Mouse (Mus musculus) C2C12 (cell line): ENCODE measurements around the gene Apoc3. TPM values are rescaled to one million over a fixed set of nuclear protein-coding genes. Genes with fewer than 3 reads are reported as not detected.

Experiments used
- H3K27me3 ChIP-seq: one replicate; pipeline ENCODE4 v1.6.1; 2011; ENCODE audit not compliant: control insufficient read depth, insufficient read depth, insufficient read length
- H3K36me3 ChIP-seq: one replicate; pipeline ENCODE4 v1.6.1; 2011; ENCODE audit not compliant: control insufficient read depth, insufficient read depth
- H3K4me3 ChIP-seq: one replicate; pipeline ENCODE4 v1.5.1; 2011; ENCODE audit warnings: mild to moderate bottlenecking, control low read depth; ENCODE audit not compliant: poor library complexity, insufficient read depth, severe bottlenecking
- H3K79me2 ChIP-seq: one replicate; pipeline ENCODE4 v1.6.1; 2011; ENCODE audit not compliant: control insufficient read depth, insufficient read depth
- H3K79me3 ChIP-seq: one replicate; pipeline ENCODE4 v1.6.1; 2011; ENCODE audit warnings: low read depth, control low read depth
- H3ac ChIP-seq: one replicate; pipeline ENCODE3; 2011; ENCODE audit warnings: low read depth; ENCODE audit not compliant: control insufficient read depth, insufficient read length
- CEBPB ChIP-seq: IDR thresholded peaks from one replicate; pipeline ENCODE4 v1.6.1; 2011; ENCODE audit warnings: low read depth, mild to moderate bottlenecking, control low read depth, moderate library complexity
- CTCF ChIP-seq: IDR thresholded peaks from one replicate; pipeline ENCODE4 v1.5.1; 2011; ENCODE audit not compliant: control insufficient read depth, insufficient read depth, insufficient read length
- FOSL1 ChIP-seq: IDR thresholded peaks from one replicate; pipeline ENCODE4 v1.8.0; 2011; ENCODE audit warnings: mild to moderate bottlenecking, low read length; ENCODE audit not compliant: poor library complexity, insufficient read depth, severe bottlenecking
- MAX ChIP-seq: IDR thresholded peaks from one replicate; pipeline ENCODE4 v1.6.1; 2011; ENCODE audit warnings: mild to moderate bottlenecking, control low read depth
- MYOD1 ChIP-seq: IDR thresholded peaks from one replicate; pipeline ENCODE4 v1.6.1; 2011; ENCODE audit warnings: low read depth; ENCODE audit not compliant: control insufficient read depth, insufficient read length
- MYOG ChIP-seq: IDR thresholded peaks from one replicate; pipeline ENCODE4 v1.6.1; 2011; ENCODE audit not compliant: control insufficient read depth, insufficient read length; ENCODE audit errors: extremely low read depth
- USF1 ChIP-seq: IDR thresholded peaks from one replicate; pipeline ENCODE4 v1.6.1; 2011; ENCODE audit warnings: low read depth, mild to moderate bottlenecking, control low read depth, moderate library complexity
- long read RNA-seq, 2 experiments: library from polyadenylated mRNA; unstranded; transcript quantifications; one replicate each; pipeline ENCODE4 v2.0.0; 2019 to 2020
- polyA plus RNA-seq: library from polyadenylated mRNA; unstranded; fragments of >200 nt; fragmentation: generic; extraction: Trizol; gene quantifications from one replicate; pipeline ENCODE4 v1.2.1, GENCODE M21; 2012; ENCODE audit warnings: missing spikeins

The Apoc3 gene
- polyA plus RNA-seq = not detected
- long read RNA-seq, experiment 1 = 0 reads
- long read RNA-seq, experiment 2 = 0 reads

GRCm38 (mm10) chr9:46235596-46235648, at the start of gene Apoc3:
Gene Apoc3 (minus strand): TSS chr9:46235636.
- TF ChIP-seq MAX = no peak
- no peak for TF ChIP-seq FOSL1
- TF ChIP-seq CTCF = no peak
- no peak for TF ChIP-seq CEBPB
- TF ChIP-seq USF1 = no peak
- TF ChIP-seq MYOG = no peak
- Histone ChIP-seq H3K79me2 (no peaks in the 10 kb centered on the region), H3K36me3 (no peaks in the 10 kb centered on the region), H3K79me3 (no peaks in the 10 kb centered on the region), H3K4me3 (no peak within 1 kb of the TSS), H3K27me3 (peaks cover 43% of the 10 kb centered on the region), H3ac (no peak within 1 kb of the TSS)

DNA sequence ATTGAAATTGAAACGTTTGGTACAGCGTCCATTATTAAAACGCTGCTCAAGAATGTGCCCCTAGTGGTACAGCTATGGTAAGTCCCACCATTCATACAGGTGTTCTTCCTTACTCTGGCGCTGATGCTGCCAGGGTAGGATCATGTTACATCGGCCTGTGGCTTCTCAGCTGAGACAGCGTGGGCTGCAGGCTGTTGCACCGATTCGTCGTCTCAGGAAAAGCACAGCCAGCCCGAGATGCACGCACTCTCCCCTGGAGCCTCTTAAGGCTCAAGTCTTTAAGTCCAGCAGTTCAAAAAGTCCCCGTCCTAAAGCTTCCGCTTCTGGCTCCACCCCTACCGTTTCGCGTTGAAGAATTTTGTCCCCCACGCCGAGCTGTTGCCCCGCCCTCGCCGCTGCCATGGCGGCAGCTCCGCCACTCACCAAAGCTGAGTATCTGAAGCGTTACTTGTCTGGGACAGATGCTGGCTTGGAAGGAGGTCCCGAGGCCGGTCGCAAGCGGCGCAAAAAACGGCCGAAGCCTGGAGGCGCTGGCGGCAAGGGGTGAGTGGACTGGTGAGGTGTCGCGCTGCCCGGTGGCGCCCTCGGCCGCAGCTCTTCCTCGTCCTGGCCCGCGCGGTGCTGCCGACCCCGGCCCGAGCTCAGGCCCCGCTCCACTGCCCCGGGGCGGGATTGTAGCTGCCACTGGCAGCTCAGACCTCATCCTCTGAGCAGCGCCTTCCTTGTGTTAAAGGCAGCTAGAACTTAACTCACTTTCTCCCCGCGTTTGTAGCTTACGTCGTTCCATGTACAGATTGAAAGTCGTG, 47.4 kb upstream of the Apoc3 start, which contains the start of gene Bud13:
Bud13 (plus strand) TSS at position 378 of the 806 bp plus-strand sequence.
- Histone ChIP-seq H3K27me3 (no peaks in the 10 kb centered on the region), H3K79me2 (peaks cover 21% of the 10 kb centered on the region), H3ac (peak within 1 kb of the TSS; percentile 97), H3K36me3 (peaks cover 49% of the 10 kb centered on the region), H3K79me3 (peaks cover 11% of the 10 kb centered on the region), H3K4me3 (peak within 1 kb of the TSS; percentile 71)
- TF ChIP-seq CEBPB (no peak), CTCF (peak; percentile 4), MYOD1 (no peak), USF1 (no peak), MAX (no peak), FOSL1 (no peak)

- TF ChIP-seq FOSL1 (no peak), MAX (peak; percentile 58)
- no peak overlapping the region for H3ac ChIP-seq
- H3K27me3 ChIP-seq = peaks cover 15% of the 10 kb centered on the region
- H3K79me3 ChIP-seq = peaks cover 16% of the 10 kb centered on the region
- H3K4me3 ChIP-seq = no peak overlapping the region
- H3K79me2 ChIP-seq = peaks cover 42% of the 10 kb centered on the region
- peaks cover 47% of the 10 kb centered on the region for H3K36me3 ChIP-seq
Observed at GRCm38 (mm10) chr9:46274494-46274893, 39.1 kb upstream of the Apoc3 start.

DNA sequence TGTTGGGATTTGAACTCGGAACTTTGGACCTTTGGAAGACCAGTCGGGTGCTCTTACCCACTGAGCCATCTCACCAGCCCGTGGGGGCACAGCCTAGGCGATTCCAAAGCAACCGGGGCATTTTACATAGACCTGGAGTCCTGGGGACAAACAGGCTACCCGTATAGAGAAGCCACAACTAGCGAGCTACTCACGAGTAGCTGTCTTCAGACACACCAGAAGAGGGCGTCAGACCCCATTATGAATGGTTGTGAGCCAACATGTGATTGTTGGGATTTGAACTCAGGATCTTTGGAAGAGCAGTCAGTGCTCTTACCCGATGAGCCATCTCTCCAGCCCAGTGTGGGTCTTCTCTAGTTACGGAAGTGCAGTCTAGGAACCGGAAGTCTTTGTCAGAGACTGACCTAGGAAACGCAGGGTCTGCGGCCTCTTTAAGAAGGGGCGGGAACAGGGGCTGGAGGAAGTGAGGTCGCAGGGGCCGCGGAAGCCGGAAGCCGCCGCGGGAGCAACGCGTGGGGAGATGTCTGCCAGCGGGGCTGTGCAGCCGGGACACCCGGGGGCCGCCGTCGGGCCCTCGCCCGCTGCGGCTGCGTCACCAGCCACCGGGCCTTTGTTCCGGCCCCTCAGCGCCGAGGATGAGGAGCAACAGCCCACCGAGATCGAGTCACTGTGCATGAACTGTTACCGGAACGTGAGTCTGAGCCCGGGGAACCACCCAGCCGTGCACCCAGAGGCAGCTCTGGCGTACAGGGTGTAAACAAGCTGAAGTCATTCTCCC, 37.4 kb upstream of the Apoc3 start, which contains the start of gene Zpr1:
Zpr1 (plus strand) TSS at position 388 of the 778 bp plus-strand sequence.
- Histone ChIP-seq H3ac (peak within 1 kb of the TSS; percentile 85), H3K79me2 (peaks cover 42% of the 10 kb centered on the region), H3K79me3 (peaks cover 16% of the 10 kb centered on the region), H3K36me3 (peaks cover 33% of the 10 kb centered on the region), H3K27me3 (peaks cover 29% of the 10 kb centered on the region), H3K4me3 (peak within 1 kb of the TSS; percentile 85)
- TF ChIP-seq CTCF (no peak), MAX (peak; percentile 60)

DNA sequence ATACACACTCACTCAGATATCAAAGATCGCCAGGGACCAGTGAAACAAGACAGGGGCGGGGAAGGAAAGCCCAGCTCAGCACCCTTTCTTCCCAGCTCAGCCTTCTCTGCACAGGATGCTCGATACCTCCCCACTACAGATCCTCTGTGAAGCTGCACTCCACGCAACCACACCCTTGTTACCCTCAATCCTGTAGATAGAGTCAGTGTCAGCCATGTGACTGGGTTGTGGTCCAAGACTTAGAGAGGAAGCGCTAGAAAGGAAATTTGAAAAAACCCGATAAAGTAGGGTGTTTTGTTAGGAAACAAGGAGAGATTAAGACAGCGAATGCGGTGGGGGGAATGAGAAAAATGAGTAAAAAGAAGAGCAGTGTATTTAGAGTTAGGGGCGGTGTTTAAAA, 36.6 kb upstream of the Apoc3 start:
- H3ac ChIP-seq = no peak overlapping the region
- peaks cover 25% of the 10 kb centered on the region for H3K36me3 ChIP-seq
- H3K79me2 ChIP-seq = peaks cover 42% of the 10 kb centered on the region
- TF ChIP-seq FOSL1 (no peak), MYOG (no peak), CEBPB (no peak), USF1 (no peak), CTCF (no peak), MAX (no peak), MYOD1 (no peak)
- H3K27me3 ChIP-seq = peaks cover 37% of the 10 kb centered on the region
- peaks cover 16% of the 10 kb centered on the region for H3K79me3 ChIP-seq
- no peak overlapping the region for H3K4me3 ChIP-seq

GRCm38 (mm10) chr9:46270782-46271181, 35.3 kb upstream of the Apoc3 start:
- H3K27me3 ChIP-seq = peaks cover 40% of the 10 kb centered on the region
- TF ChIP-seq MYOG (no peak), CEBPB (no peak), USF1 (no peak)
- peaks cover 30% of the 10 kb centered on the region for H3K79me2 ChIP-seq
- H3K4me3 ChIP-seq = no peak overlapping the region
- H3ac ChIP-seq = no peak overlapping the region
- peaks cover 12% of the 10 kb centered on the region for H3K36me3 ChIP-seq
- peaks cover 16% of the 10 kb centered on the region for H3K79me3 ChIP-seq
